Mouse (Mus musculus): ENCODE data around the gene Cd300lg.

- TF ChIP-seq CTCF (IDR thresholded peaks at IDR 0.05; ENCODE audit: borderline replicate concordance, control insufficient read depth, extremely low read depth, insufficient read depth, low read length, poor library complexity) (no peak), POLR2A (IDR thresholded peaks at IDR 0.05; ENCODE audit: control insufficient read depth, extremely low read depth, insufficient read depth, low read length, poor library complexity) (no peak)
These were observed 31.4 kb downstream of the Cd300lg start for GRCm38 (mm10) chr11:102072729-102073128.
